Mouse (Mus musculus) lung, adult 2 months (tissue): ENCODE data around the gene Spocd1. TPM values are rescaled to one million over a fixed set of nuclear protein-coding genes. Genes with fewer than 3 reads are reported as not detected.
"Not testable (repeated sequence)": the region's sequence is repeated elsewhere in the genome, so short reads cannot be mapped to it uniquely, and the experiment has no call there.

Experiments
- DNase-seq: peaks from one replicate; pipeline ENCODE4 v3.0.0; 2022
- H3K4me1 ChIP-seq: fragments of 200-500 bp; 2 replicates; pipeline ENCODE4 v1.6.1; 2011; ENCODE audit warnings: low read length; ENCODE audit not compliant: control insufficient read depth, insufficient read depth
- H3K4me3 ChIP-seq: fragments of 200-500 bp; replicated peaks from 2 replicates; pipeline ENCODE3; 2011; ENCODE audit warnings: low read depth, mild to moderate bottlenecking, control low read depth, low read length; ENCODE audit errors: extremely low read depth
- CTCF ChIP-seq: fragments of 200-500 bp; IDR thresholded peaks from 2 replicates; pipeline ENCODE4 v1.5.1; 2011; ENCODE audit warnings: mild to moderate bottlenecking, low read length, control low read depth; ENCODE audit not compliant: insufficient read depth
- POLR2A ChIP-seq: fragments of 200-500 bp; IDR thresholded peaks from 2 replicates; pipeline ENCODE4 v1.6.1; 2011; ENCODE audit warnings: low read depth, mild to moderate bottlenecking, control low read depth, low read length, borderline replicate concordance; ENCODE audit errors: extremely low read depth
- WGBS: fragments of 180-500 bp; shearing (Covaris S2); methylation state at CpG from one replicate; pipeline ENCODE4 v1.1.7; 2018; 5-methylcytosine and 5-hydroxymethylcytosine counted together
- polyA plus RNA-seq: library from polyadenylated mRNA; depleted of rRNA; stranded (reverse); fragments of >200 nt; gene quantifications from 2 replicates; pipeline ENCODE4 v1.2.3, GENCODE M21; 2012; rRNA removed

The Spocd1 gene
- 0.09 TPM in 1 of 2 replicates, not detected in the other for polyA plus RNA-seq

- 42% methylated on average over 4 of the region's 4 CpGs for WGBS
- H3K4me1 ChIP-seq = peaks cover 4% of the 10 kb centered on the region; the same call in 1 of the 2 replicates
- no peak for TF ChIP-seq CTCF
- no peak for TF ChIP-seq POLR2A
- DNase-seq = no peak
- H3K4me3 ChIP-seq = no peak within 1 kb of the TSS
Observed at GRCm38 (mm10) chr4:129928949-129929348, at the start of gene Spocd1. Gene Spocd1 (plus strand): TSS chr4:129929249.

DNA sequence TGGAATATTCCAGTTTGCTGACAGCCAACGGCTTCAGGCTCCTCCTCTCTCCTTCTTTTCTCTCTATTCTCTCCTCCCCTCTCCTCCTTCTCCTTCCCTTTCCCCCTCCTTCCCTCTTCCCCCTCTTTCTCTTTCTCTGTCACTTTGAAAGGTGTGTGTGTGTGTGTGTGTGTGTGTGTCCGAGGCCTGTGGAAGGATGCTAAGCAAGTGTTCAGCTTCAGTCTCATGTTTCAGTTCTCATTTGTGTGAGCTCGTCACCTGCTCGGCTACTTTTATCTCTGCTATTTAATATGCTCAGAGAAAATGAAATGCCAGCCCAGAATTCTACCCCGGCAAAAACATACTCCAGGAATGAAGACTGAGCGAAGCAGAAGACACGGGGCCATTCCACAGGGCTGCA, 48.4 kb upstream of the Spocd1 start:
- WGBS = 68% methylated on average over 7 of the region's 7 CpGs
- TF ChIP-seq POLR2A (no peak), CTCF (no peak)
- H3K4me3 ChIP-seq = no peak overlapping the region
- no peak for DNase-seq
- peaks cover 11% of the 10 kb centered on the region; the same call in 1 of the 2 replicates for H3K4me1 ChIP-seq

GRCm38 (mm10) chr4:129881661-129882060, 47.4 kb upstream of the Spocd1 start:
- peaks cover 11% of the 10 kb centered on the region; the same call in 1 of the 2 replicates for H3K4me1 ChIP-seq
- no peak for TF ChIP-seq CTCF
- H3K4me3 ChIP-seq = no peak overlapping the region
- WGBS = 29% methylated on average over 3 of the region's 3 CpGs
- DNase-seq = no peak

GRCm38 (mm10) chr4:129882555-129883293, 46.3 kb upstream of the Spocd1 start:
- Histone ChIP-seq H3K4me3 (peak overlapping the region; percentile 22), H3K4me1 (peaks cover 8% of the 10 kb centered on the region; the same call in 1 of the 2 replicates)
- DNase-seq = peak; percentile 26

DNA sequence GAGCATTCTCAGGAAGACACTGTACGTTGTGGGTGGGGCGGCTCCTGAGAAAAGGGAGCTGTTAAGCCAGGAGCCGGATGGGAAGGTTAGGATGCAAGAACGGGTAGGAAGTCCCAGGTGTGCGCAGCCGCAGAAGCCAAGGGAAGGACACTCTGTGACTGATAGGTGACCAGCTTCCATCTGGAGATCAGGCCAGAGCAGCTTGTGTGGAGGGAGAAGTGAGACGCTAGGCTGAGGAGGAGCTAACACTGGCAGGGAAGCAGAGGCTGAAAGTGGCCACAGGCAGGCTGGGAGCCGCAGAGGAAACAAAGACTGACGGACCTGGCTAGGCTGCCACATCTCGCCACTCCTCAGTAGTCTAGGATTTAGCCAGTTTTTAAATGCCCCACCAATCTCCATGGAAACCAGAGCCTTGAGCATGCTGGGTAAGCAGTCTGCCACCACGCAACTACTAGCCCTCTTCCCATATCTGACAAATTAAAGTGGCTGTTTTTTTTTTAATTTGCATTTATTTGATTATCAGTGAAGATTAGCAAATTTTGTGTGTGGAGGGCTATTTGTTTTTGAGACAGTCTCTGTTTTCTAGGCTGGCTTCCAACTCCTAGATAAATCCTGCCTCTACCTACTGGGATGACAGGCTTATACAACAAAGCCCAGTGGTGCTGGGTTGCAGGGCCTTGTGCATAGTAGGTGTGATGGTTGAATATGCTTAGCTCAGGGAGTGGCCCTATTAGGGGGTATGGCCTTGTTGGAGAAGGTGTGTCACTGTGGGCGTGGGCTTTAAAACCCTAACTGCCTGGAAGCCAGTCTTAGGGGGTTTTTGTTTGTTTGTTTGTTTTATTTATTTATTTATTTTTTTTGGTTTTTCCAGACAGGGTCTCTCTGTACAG, 44.8 kb upstream of the Spocd1 start:
- no peak for TF ChIP-seq POLR2A
- no peak for TF ChIP-seq CTCF
- peak; percentile 39 for DNase-seq
- no peak overlapping the region for H3K4me3 ChIP-seq
- WGBS = 68% methylated on average over 12 of the region's 12 CpGs
- peaks cover 6% of the 10 kb centered on the region; the same call in 1 of the 2 replicates for H3K4me1 ChIP-seq

More at GRCm38 (mm10) chr4:129882555-129883293, 46.3 kb upstream of the Spocd1 start:
- WGBS = 10% methylated on average over 11 of the region's 11 CpGs
- no peak for TF ChIP-seq POLR2A
- no peak for TF ChIP-seq CTCF

- no peak for TF ChIP-seq POLR2A
- TF ChIP-seq CTCF = no peak
- 86% methylated on average over 10 of the region's 10 CpGs for WGBS
- DNase-seq = no peak
- no peak overlapping the region for H3K4me3 ChIP-seq
- no peaks in the 10 kb centered on the region; the same call in 1 of the 2 replicates for H3K4me1 ChIP-seq
Observed at GRCm38 (mm10) chr4:129889661-129890060, 39.4 kb upstream of the Spocd1 start.

- no peaks in the 10 kb centered on the region; the same call in 1 of the 2 replicates for H3K4me1 ChIP-seq
- WGBS = 88% methylated on average over 7 of the region's 7 CpGs
- no peak for DNase-seq
- no peak overlapping the region for H3K4me3 ChIP-seq
- TF ChIP-seq CTCF (no peak), POLR2A (no peak)
Observed at GRCm38 (mm10) chr4:129890094-129890493, 39.0 kb upstream of the Spocd1 start.

DNA sequence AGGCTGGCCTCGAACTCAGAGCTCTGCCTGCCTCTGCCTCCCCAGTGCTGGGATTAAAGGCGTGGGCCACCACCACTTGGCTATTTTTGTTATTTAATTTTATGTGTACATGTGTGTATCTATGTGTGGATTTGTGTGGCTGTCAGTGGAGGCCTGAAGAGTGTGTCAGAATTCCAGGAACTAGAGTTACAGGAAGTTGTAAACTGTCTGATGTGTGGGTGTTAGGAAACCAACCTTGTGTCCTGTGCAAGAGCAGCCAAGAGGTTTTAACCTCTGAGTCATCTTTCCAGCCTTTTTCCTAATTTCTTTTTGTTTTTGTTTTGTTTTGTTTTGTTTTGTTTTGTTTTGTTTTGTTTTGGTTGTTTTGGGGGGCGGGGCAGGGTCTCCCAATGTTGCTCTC, 34.2 kb upstream of the Spocd1 start:
- Histone ChIP-seq H3K4me1 (no peaks in the 10 kb centered on the region; the same call in 1 of the 2 replicates), H3K4me3 (no peak overlapping the region)
- WGBS = 89% methylated on average over 3 of the region's 3 CpGs
- DNase-seq = no peak
- no peak for TF ChIP-seq CTCF
- no peak for TF ChIP-seq POLR2A

DNA sequence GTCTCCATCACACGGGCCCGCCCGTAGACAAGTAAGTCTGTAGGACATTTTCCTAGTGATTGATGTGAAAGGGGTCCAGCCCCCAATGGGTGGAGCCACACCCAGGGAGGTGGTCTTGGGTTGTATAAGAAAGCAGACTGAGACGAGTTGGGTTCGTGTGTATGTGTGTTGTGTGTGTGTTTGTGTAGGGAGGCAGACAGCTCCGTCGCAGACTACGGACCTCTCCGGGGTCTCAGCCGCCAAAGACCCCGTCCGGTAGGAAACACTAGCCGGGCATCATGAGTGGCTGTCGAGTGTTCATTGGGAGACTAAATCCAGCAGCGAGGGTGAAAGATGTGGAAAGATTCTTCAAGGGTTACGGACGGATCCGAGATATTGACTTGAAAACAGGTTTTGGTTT, 30.2 kb upstream of the Spocd1 start:
- WGBS = 95% methylated on average over 18 of the region's 18 CpGs
- not testable (repeated sequence) for DNase-seq, H3K4me1 ChIP-seq, H3K4me3 ChIP-seq
